Mouse (Mus musculus) MEL (cell line): ENCODE results near the gene Naa25. TPM values are rescaled to one million over a fixed set of nuclear protein-coding genes. Genes with fewer than 3 reads are reported as not detected.

Source experiments
- DNase-seq: peaks from one replicate; pipeline ENCODE4 v3.0.0; 2011; ENCODE audit warnings: low read depth, low spot score
- H3K27ac ChIP-seq: 2 replicates; pipeline ENCODE4 v1.5.1; 2012; ENCODE audit warnings: low read depth, mild to moderate bottlenecking, control low read depth, low read length, moderate library complexity; ENCODE audit not compliant: control insufficient read depth
- H3K27me3 ChIP-seq, 2 experiments: fragments of 150-350 bp in 1 of 2; sonication (generic) in 1 of 2; 2 replicates each; pipeline ENCODE4 v1.6.1; 2012; ENCODE audit warnings: low read length in 2 of 2, mild to moderate bottlenecking in 2 of 2, improper control_type of control experiment in 1 of 2, moderate library complexity in 1 of 2; ENCODE audit not compliant: insufficient read depth in 2 of 2, control insufficient read depth in 1 of 2
- H3K36me3 ChIP-seq, 2 experiments: 2 replicates each; pipeline ENCODE4 v1.6.1; 2012 to 2014; ENCODE audit warnings: low read length in 2 of 2, improper control_type of control experiment in 1 of 2, inconsistent platforms in 1 of 2, mild to moderate bottlenecking in 1 of 2; ENCODE audit not compliant: insufficient read depth in 2 of 2, control insufficient read depth in 1 of 2
- H3K4me1 ChIP-seq, 2 experiments: fragments of 150-350 bp in 1 of 2; sonication (generic) in 1 of 2; 2 replicates each; pipeline ENCODE4 v1.6.1; 2012; ENCODE audit warnings: low read length in 2 of 2, improper control_type of control experiment in 1 of 2, mild to moderate bottlenecking in 1 of 2; ENCODE audit not compliant: insufficient read depth in 2 of 2, control insufficient read depth in 1 of 2
- H3K4me3 ChIP-seq, 2 experiments: fragments of 150-350 bp in 1 of 2; sonication (generic) in 1 of 2; 2 replicates each; pipeline ENCODE4 v1.5.1; 2012; ENCODE audit warnings: low read depth in 2 of 2, low read length in 2 of 2, mild to moderate bottlenecking in 2 of 2, moderate library complexity in 2 of 2, control low read depth in 1 of 2, improper control_type of control experiment in 1 of 2; ENCODE audit not compliant: control insufficient read depth in 1 of 2, insufficient read depth in 1 of 2
- H3K79me2 ChIP-seq: 2 replicates; pipeline ENCODE4 v1.6.1; 2012; ENCODE audit warnings: mild to moderate bottlenecking, low read length, moderate library complexity; ENCODE audit not compliant: control insufficient read depth, poor library complexity, insufficient read depth
- H3K9ac ChIP-seq: 2 replicates; pipeline ENCODE4 v1.6.1; 2012; ENCODE audit warnings: low read depth, mild to moderate bottlenecking, control low read depth, low read length, moderate library complexity; ENCODE audit not compliant: control insufficient read depth, poor library complexity, severe bottlenecking
- H3K9me3 ChIP-seq: fragments of 150-350 bp; sonication (generic); replicated peaks from 2 replicates; pipeline ENCODE4 v1.6.1; 2012; ENCODE audit warnings: mild to moderate bottlenecking, low read length, improper control_type of control experiment, moderate library complexity; ENCODE audit not compliant: insufficient read depth
- BHLHE40 ChIP-seq: IDR thresholded peaks from 2 replicates; pipeline ENCODE4 v1.6.1; 2012; ENCODE audit warnings: low read depth, mild to moderate bottlenecking, inconsistent platforms, low read length, improper control_type of control experiment, borderline replicate concordance
- CHD1 ChIP-seq: IDR thresholded peaks from 2 replicates; pipeline ENCODE4 v1.6.1; 2012; ENCODE audit warnings: low read depth, mild to moderate bottlenecking, inconsistent platforms, low read length, improper control_type of control experiment
- CHD2 ChIP-seq: IDR thresholded peaks from 2 replicates; pipeline ENCODE4 v1.6.1; 2011; ENCODE audit warnings: low read length, improper control_type of control experiment
- CTCF ChIP-seq, 3 experiments: IDR thresholded peaks in 2 of 3; conservative IDR thresholded peaks in 1 of 3; 2 replicates each; pipeline ENCODE4 v1.5.1; 2011 to 2012; ENCODE audit warnings: low read length in 3 of 3, low read depth in 2 of 3, mild to moderate bottlenecking in 2 of 3, improper control_type of control experiment in 1 of 3, inconsistent platforms in 1 of 3, mixed read lengths in 1 of 3, moderate library complexity in 1 of 3; ENCODE audit not compliant: control insufficient read depth in 1 of 3, insufficient read depth in 1 of 3, poor library complexity in 1 of 3, severe bottlenecking in 1 of 3
- ETS1 ChIP-seq: IDR thresholded peaks from 2 replicates; pipeline ENCODE4 v1.6.1; 2012; ENCODE audit warnings: low read depth, mild to moderate bottlenecking, inconsistent platforms, low read length, improper control_type of control experiment, moderate library complexity
- HCFC1 ChIP-seq: IDR thresholded peaks from 2 replicates; pipeline ENCODE4 v1.6.1; 2012; ENCODE audit warnings: low read depth, mild to moderate bottlenecking, inconsistent platforms, low read length, improper control_type of control experiment, moderate library complexity
- JUND ChIP-seq: IDR thresholded peaks from 2 replicates; pipeline ENCODE4 v1.6.1; 2011; ENCODE audit warnings: low read depth, mild to moderate bottlenecking, improper control_type of control experiment, low read length
- MAFK ChIP-seq: IDR thresholded peaks from 2 replicates; pipeline ENCODE4 v1.6.1; 2011; ENCODE audit warnings: low read depth, mild to moderate bottlenecking, low read length, improper control_type of control experiment, borderline replicate concordance
- MAX ChIP-seq: IDR thresholded peaks from 2 replicates; pipeline ENCODE4 v1.6.1; 2011; ENCODE audit warnings: low read length, improper control_type of control experiment
- MYC ChIP-seq: IDR thresholded peaks from 2 replicates; pipeline ENCODE4 v1.6.1; 2011; ENCODE audit warnings: low read depth, mild to moderate bottlenecking, low read length, improper control_type of control experiment, moderate library complexity
- NELFE ChIP-seq: IDR thresholded peaks from 2 replicates; pipeline ENCODE4 v1.6.1; 2011; ENCODE audit warnings: low read depth, low read length, improper control_type of control experiment
- NRF1 ChIP-seq: IDR thresholded peaks from 2 replicates; pipeline ENCODE4 v1.6.1; 2014; ENCODE audit warnings: low read depth, mild to moderate bottlenecking, inconsistent platforms, low read length, improper control_type of control experiment, moderate library complexity; ENCODE audit not compliant: poor library complexity, insufficient read depth, severe bottlenecking
- POLR2AphosphoS2 ChIP-seq: IDR thresholded peaks from 2 replicates; pipeline ENCODE4 v1.6.1; 2011; ENCODE audit warnings: low read length, improper control_type of control experiment
- POLR2AphosphoS5 ChIP-seq: IDR thresholded peaks from 2 replicates; pipeline ENCODE4 v1.6.1; 2012; ENCODE audit warnings: low read depth, borderline replicate concordance, mild to moderate bottlenecking, inconsistent platforms, low read length, moderate library complexity, mixed read lengths
- SMC3 ChIP-seq: IDR thresholded peaks from 2 replicates; pipeline ENCODE4 v1.6.1; 2011; ENCODE audit warnings: low read depth, low read length, improper control_type of control experiment
- TBP ChIP-seq: IDR thresholded peaks from 2 replicates; pipeline ENCODE4 v1.8.0; 2011; ENCODE audit warnings: low read depth, low read length, improper control_type of control experiment
- TCF12 ChIP-seq: IDR thresholded peaks from 2 replicates; pipeline ENCODE4 v1.6.1; 2014; ENCODE audit warnings: low read depth, mild to moderate bottlenecking, inconsistent platforms, low read length, improper control_type of control experiment, moderate library complexity
- UBTF ChIP-seq: IDR thresholded peaks from 2 replicates; pipeline ENCODE4 v1.6.1; 2012; ENCODE audit warnings: low read depth, mild to moderate bottlenecking, inconsistent platforms, low read length, improper control_type of control experiment, moderate library complexity, borderline replicate concordance; ENCODE audit not compliant: insufficient read depth
- USF1 ChIP-seq: IDR thresholded peaks from 2 replicates; pipeline ENCODE4 v1.6.1; 2014; ENCODE audit warnings: low read depth, mild to moderate bottlenecking, inconsistent platforms, low read length, improper control_type of control experiment, moderate library complexity
- USF2 ChIP-seq, 2 experiments: IDR thresholded peaks; 2 replicates each; pipeline ENCODE4 v1.6.1; 2011 to 2012; ENCODE audit warnings: improper control_type of control experiment in 2 of 2, low read length in 2 of 2, borderline replicate concordance in 1 of 2, inconsistent platforms in 1 of 2, low read depth in 1 of 2, mild to moderate bottlenecking in 1 of 2; ENCODE audit not compliant: insufficient read depth in 1 of 2
- ZC3H11A ChIP-seq: IDR thresholded peaks from 2 replicates; pipeline ENCODE4 v1.6.1; 2012; ENCODE audit warnings: low read depth, mild to moderate bottlenecking, inconsistent platforms, low read length, improper control_type of control experiment
- ZKSCAN1 ChIP-seq: IDR thresholded peaks from 2 replicates; pipeline ENCODE4 v1.6.1; 2012; ENCODE audit warnings: low read depth, mild to moderate bottlenecking, inconsistent platforms, low read length, improper control_type of control experiment, moderate library complexity
- ZMIZ1 ChIP-seq: IDR thresholded peaks from 2 replicates; pipeline ENCODE4 v1.6.1; 2012; ENCODE audit warnings: low read depth, mild to moderate bottlenecking, inconsistent platforms, low read length, improper control_type of control experiment, moderate library complexity
- ZNF384 ChIP-seq: IDR thresholded peaks from 2 replicates; pipeline ENCODE4 v1.6.1; 2012; ENCODE audit warnings: low read depth, mild to moderate bottlenecking, inconsistent platforms, low read length, improper control_type of control experiment
- polyA plus RNA-seq, 2 experiments: library from polyadenylated mRNA; stranded (reverse) in 1 of 2; unstranded in 1 of 2; fragments of >175 nt in 1 of 2; fragments of >200 nt in 1 of 2; gene quantifications; 2 replicates each; pipeline versions ENCODE4 v1.2.1 to v1.2.4; 2012; ENCODE audit warnings: low replicate concordance in 2 of 2, low read depth in 1 of 2; ENCODE audit not compliant: insufficient read length in 2 of 2, insufficient read depth in 1 of 2, missing spikeins in 1 of 2
- total RNA-seq: library from RNA; depleted of rRNA; stranded (reverse); fragments of 300-350 nt; gene quantifications from 2 replicates; pipeline ENCODE4 v1.2.3, GENCODE M21; 2012

Naa25 gene
- total and polyA plus RNA-seq, 3 experiments: 53.0 to 59.6 TPM; not detected in 1

- TF ChIP-seq CHD1 (no peak), ZC3H11A (peak; percentile 95), NRF1 (no peak)
These were observed 79.9 kb downstream of the Naa25 start (continued) for GRCm38 (mm10) chr5:121477680-121478079.

GRCm38 (mm10) chr5:121484801-121485200 is 87.1 kb downstream of the Naa25 start:
- no peak for TF ChIP-seq ZNF384
- no peak for TF ChIP-seq TCF12
- no peak for TF ChIP-seq USF2 (IDR thresholded peaks at IDR 0.05; ENCODE audit: borderline replicate concordance in 1 of 2, insufficient read depth in 1 of 2, low read depth in 1 of 2, low read length in 2 of 2)
- no peak for TF ChIP-seq JUND
- no peak for TF ChIP-seq MYC
- TF ChIP-seq ZMIZ1: no peak
- no peak for TF ChIP-seq CTCF (IDR thresholded peaks at IDR 0.05 in 2 of 3, conservative IDR thresholded peaks at IDR 0.05 in 1 of 3; ENCODE audit: control insufficient read depth in 1 of 3, insufficient read depth in 1 of 3, low read depth in 2 of 3, low read length in 3 of 3, poor library complexity in 1 of 3, severe bottlenecking in 1 of 3)
- TF ChIP-seq POLR2AphosphoS2: no peak
- TF ChIP-seq POLR2AphosphoS5: no peak
- no peak for TF ChIP-seq HCFC1
- TF ChIP-seq ZKSCAN1: no peak
- no peak for TF ChIP-seq CHD1
- TF ChIP-seq UBTF: no peak
- no peak for TF ChIP-seq NELFE
- no peak for TF ChIP-seq USF1
- no peak for TF ChIP-seq MAX
- TF ChIP-seq ETS1: no peak
- no peak for TF ChIP-seq CHD2
- Histone ChIP-seq H3K9ac (no peak overlapping the region), H3K4me1 (no peaks in the 10 kb centered on the region), H3K79me2 (no peaks in the 10 kb centered on the region), H3K4me3 (no peak overlapping the region), H3K9me3 (no peaks in the 10 kb centered on the region), H3K27ac (no peak overlapping the region), H3K27me3 (no peaks in the 10 kb centered on the region), H3K36me3 (no peaks in the 10 kb centered on the region)
- no peak for DNase-seq

- H3K27ac ChIP-seq: no peak overlapping the region
- no peaks in the 10 kb centered on the region for H3K79me2 ChIP-seq
- H3K4me1 ChIP-seq: no peaks in the 10 kb centered on the region
- H3K9me3 ChIP-seq: no peaks in the 10 kb centered on the region
- no peak overlapping the region for H3K9ac ChIP-seq
- no peaks in the 10 kb centered on the region for H3K36me3 ChIP-seq
- TF ChIP-seq NELFE (no peak), ZNF384 (no peak), SMC3 (no peak), TBP (no peak), BHLHE40 (no peak), MAFK (no peak), CHD1 (no peak), ZMIZ1 (no peak), POLR2AphosphoS5 (no peak)
- no peak for DNase-seq
- no peak overlapping the region for H3K4me3 ChIP-seq
- no peaks in the 10 kb centered on the region for H3K27me3 ChIP-seq
These were observed 95.6 kb downstream of the Naa25 start for GRCm38 (mm10) chr5:121493305-121493704.
